Comparison of ENCODE assay signal across 49 mouse cellular contexts in genomic region chr9:78386947-78387346, GRCm38 (mm10). TPM values are rescaled to one million over a fixed set of nuclear protein-coding genes. Genes with fewer than 3 reads are reported as not detected.
"Had no signal": no experiment of that assay in that cellular context is flagged by ENCODE, and none has a peak within 500 bp of the region (broad histone marks: within the 10 kb centered on the region; RNA-seq: fewer than 3 reads in every experiment).

No protein-coding gene starts in this region.

- H3K36me3 ChIP-seq: heart, embryonic 10.5 days; heart, embryonic 12.5 days; heart, embryonic 13.5 days; heart, embryonic 15.5 days; hindbrain, embryonic 10.5 days; hindbrain, embryonic 12.5 days; hindbrain, embryonic 13.5 days; hindbrain, embryonic 15.5 days; intestine, embryonic 15.5 days; kidney, embryonic 15.5 days had no signal

- H3K4me2 ChIP-seq: heart, embryonic 11.5 days; heart, embryonic 12.5 days; heart, embryonic 13.5 days; heart, embryonic 15.5 days; hindbrain, embryonic 12.5 days; hindbrain, embryonic 13.5 days; hindbrain, embryonic 14.5 days; hindbrain, embryonic 15.5 days; intestine, embryonic 15.5 days; kidney, embryonic 15.5 days had no signal

- H3K27ac ChIP-seq: heart, embryonic 10.5 days; heart, embryonic 13.5 days; heart, embryonic 15.5 days; hindbrain, embryonic 10.5 days; hindbrain, embryonic 12.5 days; hindbrain, embryonic 13.5 days; hindbrain, embryonic 14.5 days; hindbrain, embryonic 15.5 days; hindbrain, postnatal 0 days; intestine, embryonic 15.5 days; kidney, embryonic 15.5 days; kidney, postnatal 0 days; layer of hippocampus, adult 2 months; left cerebral cortex, adult 2 months had no signal

- H3K9ac ChIP-seq: heart, embryonic 12.5 days; heart, embryonic 13.5 days; heart, embryonic 15.5 days; hindbrain, embryonic 12.5 days; hindbrain, embryonic 13.5 days; hindbrain, embryonic 14.5 days; hindbrain, embryonic 15.5 days; intestine, embryonic 15.5 days; kidney, embryonic 15.5 days had no signal

- H3K4me1 ChIP-seq: heart, embryonic 10.5 days; heart, embryonic 12.5 days; heart, embryonic 13.5 days; heart, embryonic 15.5 days; hindbrain, embryonic 10.5 days; hindbrain, embryonic 12.5 days; hindbrain, embryonic 13.5 days; hindbrain, embryonic 15.5 days; intestine, embryonic 15.5 days; kidney, embryonic 15.5 days had no signal

- H3K9me3 ChIP-seq: heart, embryonic 10.5 days; heart, embryonic 12.5 days; heart, embryonic 13.5 days; heart, embryonic 15.5 days; hindbrain, embryonic 10.5 days; hindbrain, embryonic 12.5 days; hindbrain, embryonic 13.5 days; hindbrain, embryonic 15.5 days; intestine, embryonic 15.5 days; kidney, embryonic 15.5 days had no signal

- DNase-seq: heart, postnatal 10 days; heart, postnatal 14 days; heart, postnatal 36 days; heart, postnatal 4 days; kidney, adult 11 months; kidney, adult 18-20 months; kidney, adult 2 months; kidney, adult 8-10 months; kidney, adult 9 months; kidney, postnatal 10 days; kidney, postnatal 14 days; kidney, postnatal 25 days; kidney, postnatal 36 days; kidney, postnatal 4 days; layer of hippocampus, adult 9-11 months; layer of hippocampus, postnatal 36 days had no signal

- H3K4me3 ChIP-seq: heart, embryonic 10.5 days; heart, embryonic 12.5 days; heart, embryonic 13.5 days; heart, embryonic 15.5 days; hindbrain, embryonic 10.5 days; hindbrain, embryonic 12.5 days; hindbrain, embryonic 13.5 days; hindbrain, embryonic 15.5 days; intestine, embryonic 15.5 days; kidney, embryonic 15.5 days; layer of hippocampus, adult 2 months; left cerebral cortex, adult 2 months had no signal

- H3K27me3 ChIP-seq: hindbrain, embryonic 15.5 days had no signal

RNA-seq across cellular contexts. Expression of gene Ooep, which starts 8.4 kb away (rescaled TPM):
- total RNA-seq: heart, postnatal 10 days; heart, postnatal 14 days; heart, postnatal 36 days; heart, postnatal 4 days; hematopoietic stem cell, adult 5-6 weeks; layer of hippocampus, adult 18-20 months; layer of hippocampus, postnatal 25 days; layer of hippocampus, postnatal 36 days; left cerebral cortex, adult 18-20 months; left cerebral cortex, adult 2 months; left cerebral cortex, adult 8-10 months had no signal
- polyA plus RNA-seq: inflammation-experienced regulatory T-cells, adult 6 months had no signal

RNA-seq across cellular contexts. Expression of gene Ddx43, which starts 8.6 kb away (rescaled TPM):
- total RNA-seq: heart, postnatal 10 days; heart, postnatal 14 days; heart, postnatal 36 days; heart, postnatal 4 days; hindbrain, postnatal 0 days; layer of hippocampus, adult 18-20 months; layer of hippocampus, adult 2 months; layer of hippocampus, postnatal 36 days; left cerebral cortex, adult 18-20 months had no signal
- polyA plus RNA-seq: heart, embryonic 11.5 days; heart, postnatal 0 days; kidney, adult 2 months; large intestine, adult 2 months had no signal

RNA-seq across cellular contexts. Expression of gene Dppa5a, which starts 19.0 kb away (rescaled TPM):
- total RNA-seq: heart, postnatal 10 days; heart, postnatal 14 days; heart, postnatal 36 days; heart, postnatal 4 days; hematopoietic stem cell, adult 5-6 weeks; layer of hippocampus, adult 18-20 months; layer of hippocampus, adult 2 months; layer of hippocampus, postnatal 10 days; layer of hippocampus, postnatal 25 days; layer of hippocampus, postnatal 36 days; left cerebral cortex, adult 18-20 months; left cerebral cortex, adult 2 months had no signal
- polyA plus RNA-seq: heart, embryonic 10.5 days; heart, embryonic 11.5 days; heart, embryonic 12.5 days; heart, embryonic 13.5 days; heart, embryonic 14.5 days; heart, embryonic 15.5 days; heart, embryonic 16.5 days; heart, postnatal 0 days; inflammation-experienced regulatory T-cells, adult 6 months; intestine, embryonic 14.5 days; intestine, embryonic 15.5 days; intestine, embryonic 16.5 days; intestine, postnatal 0 days; kidney, adult 2 months; kidney, embryonic 14.5 days; kidney, embryonic 15.5 days; large intestine, adult 2 months had no signal

RNA-seq across cellular contexts. Expression of gene Gsta2, which starts 31.4 kb away (rescaled TPM):
- total RNA-seq: heart, postnatal 10 days; heart, postnatal 14 days; heart, postnatal 4 days; hematopoietic stem cell, adult 5-6 weeks; hindbrain, postnatal 0 days; layer of hippocampus, adult 18-20 months; layer of hippocampus, adult 2 months; layer of hippocampus, postnatal 10 days; layer of hippocampus, postnatal 25 days; layer of hippocampus, postnatal 36 days; left cerebral cortex, adult 2 months; left cerebral cortex, adult 8-10 months had no signal
- polyA plus RNA-seq: heart, embryonic 10.5 days; heart, embryonic 11.5 days; heart, embryonic 12.5 days; heart, embryonic 13.5 days; heart, embryonic 14.5 days; heart, embryonic 15.5 days; heart, postnatal 0 days; hindbrain, embryonic 10.5 days; hindbrain, embryonic 11.5 days; hindbrain, embryonic 12.5 days; hindbrain, embryonic 13.5 days; hindbrain, embryonic 14.5 days; hindbrain, embryonic 15.5 days; hindbrain, embryonic 16.5 days; hindbrain, postnatal 0 days; inflammation-experienced regulatory T-cells, adult 6 months; large intestine, adult 2 months had no signal
